Mouse (Mus musculus): ENCODE results near the gene Apol8.
A peak's percentile ranks its signal among the peaks of the same experiment; 100 is the strongest.

Apol8 gene

DNA sequence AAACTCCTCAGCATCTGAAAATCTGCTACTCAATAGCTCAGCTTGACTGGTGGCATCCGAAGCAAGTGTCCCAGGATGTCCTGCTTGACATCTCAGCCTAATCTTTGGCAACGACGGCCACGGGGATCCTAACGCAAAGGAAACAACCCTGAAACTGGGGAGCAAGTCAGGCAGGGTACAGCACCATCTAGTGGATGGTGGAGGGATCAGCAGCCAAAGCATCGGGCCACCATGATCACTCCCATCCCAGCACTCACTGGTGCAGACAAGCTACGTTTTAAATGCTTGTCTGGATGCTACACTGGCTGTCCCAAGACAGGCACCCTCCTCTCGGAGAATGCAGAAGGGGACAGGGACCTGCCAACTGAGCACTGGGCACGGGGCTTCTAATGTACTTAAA, at the start of gene Apol8:
Gene Apol8 (minus strand): TSS at position 156 of the 400 bp plus-strand sequence.
- DNase-seq (ENCODE audit: low spot score), result no peak

GRCm38 (mm10) chr15:77805657-77806056, 48.9 kb upstream of the Apol8 start:
- DNase-seq (ENCODE audit: low spot score), result no peak

GRCm38 (mm10) chr15:77804949-77805348, 48.1 kb upstream of the Apol8 start:
- no peak for DNase-seq (ENCODE audit: low spot score)

- no peak for DNase-seq (ENCODE audit: low spot score)
Observed at GRCm38 (mm10) chr15:77804460-77804859, 47.7 kb upstream of the Apol8 start.

DNA sequence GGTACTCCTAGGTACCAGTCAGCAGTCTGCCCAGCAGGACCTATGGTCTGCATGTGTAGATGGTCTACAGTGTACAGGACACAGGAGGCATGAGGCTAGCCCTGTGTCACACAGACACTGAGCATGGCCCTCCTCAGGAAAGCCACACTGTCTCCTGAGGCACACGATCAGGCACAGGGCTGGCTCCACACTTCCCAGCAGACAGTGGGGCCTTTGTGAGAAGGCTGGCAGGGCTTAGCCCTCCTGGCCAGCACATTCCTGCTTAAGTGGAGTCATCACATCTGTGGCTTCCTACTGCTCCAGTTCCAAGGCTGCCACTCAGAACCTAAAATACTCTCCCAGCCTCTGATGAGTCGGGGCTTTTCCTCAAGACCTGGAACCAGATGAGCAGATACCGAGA, 46.9 kb upstream of the Apol8 start:
- no peak for DNase-seq (ENCODE audit: low spot score)

DNA sequence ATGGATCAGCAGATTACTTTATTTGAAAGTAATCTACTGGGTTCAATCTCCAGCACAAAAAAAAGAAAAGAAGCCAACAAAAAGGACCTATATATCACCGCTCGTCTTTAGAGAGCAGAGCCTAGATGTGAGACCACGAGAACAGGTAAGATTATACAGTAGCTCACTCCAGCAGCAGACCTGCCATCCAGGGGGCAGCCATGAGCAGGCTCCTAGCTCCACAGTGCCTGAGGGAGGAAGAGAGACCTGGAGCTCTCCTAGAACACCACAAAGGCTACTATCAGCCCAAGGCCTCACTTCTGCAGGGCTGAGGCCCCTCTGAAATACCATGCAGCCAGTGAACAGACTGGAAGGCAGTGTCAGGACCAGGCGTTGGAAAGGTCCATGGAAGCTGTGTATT, 46.2 kb upstream of the Apol8 start:
- no peak for DNase-seq (ENCODE audit: low spot score)

DNA sequence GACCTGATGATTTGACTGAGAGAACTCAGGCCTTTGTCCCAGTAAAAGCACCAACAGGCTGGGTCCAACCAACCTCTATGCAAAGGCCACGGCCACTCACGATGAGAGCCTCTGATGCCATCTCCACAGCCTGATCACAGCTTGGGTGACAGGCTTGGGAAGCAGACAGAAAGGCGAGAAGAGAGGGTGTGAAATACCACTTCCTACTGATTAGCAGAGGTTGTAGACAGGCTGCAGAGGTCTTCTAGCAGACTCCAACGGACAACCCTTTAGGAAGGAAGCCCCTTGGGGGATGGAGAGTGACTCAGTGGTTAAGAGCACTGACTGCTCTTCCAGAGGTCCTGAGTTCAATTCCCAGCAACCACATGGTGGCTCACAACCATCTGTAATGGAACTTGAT, 44.4 kb upstream of the Apol8 start:
- no peak for DNase-seq (ENCODE audit: low spot score)

DNA sequence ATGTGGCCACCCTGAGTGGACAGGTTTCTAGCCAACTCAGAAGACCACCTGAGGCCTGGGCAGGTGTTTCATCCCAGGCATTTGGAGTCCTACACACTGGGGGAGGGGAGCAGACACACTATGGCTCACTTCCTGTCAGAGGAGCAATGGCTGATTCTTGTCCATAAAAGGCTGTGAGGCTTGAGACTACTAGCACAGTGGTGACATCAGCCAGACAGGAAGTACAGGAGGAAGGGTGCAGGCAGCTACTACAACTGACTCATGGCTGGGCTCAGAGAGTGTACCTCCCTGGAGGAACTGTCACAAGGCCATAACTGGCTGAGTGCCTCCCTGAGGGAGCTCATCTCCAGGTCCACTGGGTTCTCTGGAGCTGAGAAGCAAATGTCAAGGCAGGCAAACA, 43.7 kb upstream of the Apol8 start:
- DNase-seq (ENCODE audit: low spot score), result peak; percentile 50

DNA sequence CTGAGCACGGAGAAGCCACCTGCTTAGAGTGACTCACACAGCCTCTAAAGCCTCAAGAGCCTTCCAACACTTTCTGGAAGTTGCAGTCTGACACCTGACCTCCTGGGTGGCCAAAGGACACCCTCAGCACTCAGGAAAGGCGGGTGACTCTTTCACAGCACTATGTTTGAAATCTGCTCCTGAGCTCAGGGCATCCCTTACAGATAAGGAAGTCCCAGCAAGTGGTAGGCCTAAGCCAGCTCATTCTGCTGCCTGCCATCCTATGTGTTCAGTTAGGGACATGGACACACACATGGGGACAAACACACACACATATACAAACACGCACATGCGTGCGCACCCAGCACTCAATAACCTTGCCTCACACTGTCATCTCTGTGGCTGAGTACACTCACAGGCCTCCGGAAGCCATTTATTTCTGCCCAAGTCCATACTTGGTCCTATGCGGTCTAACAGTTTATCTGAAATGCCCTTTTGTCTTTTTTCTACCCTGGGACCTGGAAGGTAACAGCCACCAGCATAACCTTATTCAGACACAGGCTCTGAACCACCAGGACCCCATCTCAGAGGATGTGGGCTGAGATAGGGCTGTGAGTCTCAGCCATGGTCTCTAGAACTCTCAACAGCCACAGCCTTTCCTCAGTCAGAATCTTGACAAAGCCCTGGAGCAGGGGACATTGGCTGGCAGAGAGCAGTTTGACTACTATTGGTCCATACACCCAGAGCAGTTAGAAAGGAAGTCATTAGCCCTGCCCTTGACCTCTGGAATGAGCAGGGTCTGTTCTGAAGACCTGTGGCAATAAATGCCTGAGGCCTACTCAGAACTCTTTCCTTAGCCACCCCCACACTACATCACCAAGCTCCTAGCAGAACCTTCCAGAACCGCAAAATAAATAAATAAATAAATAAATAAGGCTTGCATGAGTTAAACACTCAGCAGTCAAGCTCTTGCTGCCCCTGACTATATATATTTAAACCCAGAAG, 43.0 kb upstream of the Apol8 start:
- no peak for DNase-seq (ENCODE audit: low spot score)

DNA sequence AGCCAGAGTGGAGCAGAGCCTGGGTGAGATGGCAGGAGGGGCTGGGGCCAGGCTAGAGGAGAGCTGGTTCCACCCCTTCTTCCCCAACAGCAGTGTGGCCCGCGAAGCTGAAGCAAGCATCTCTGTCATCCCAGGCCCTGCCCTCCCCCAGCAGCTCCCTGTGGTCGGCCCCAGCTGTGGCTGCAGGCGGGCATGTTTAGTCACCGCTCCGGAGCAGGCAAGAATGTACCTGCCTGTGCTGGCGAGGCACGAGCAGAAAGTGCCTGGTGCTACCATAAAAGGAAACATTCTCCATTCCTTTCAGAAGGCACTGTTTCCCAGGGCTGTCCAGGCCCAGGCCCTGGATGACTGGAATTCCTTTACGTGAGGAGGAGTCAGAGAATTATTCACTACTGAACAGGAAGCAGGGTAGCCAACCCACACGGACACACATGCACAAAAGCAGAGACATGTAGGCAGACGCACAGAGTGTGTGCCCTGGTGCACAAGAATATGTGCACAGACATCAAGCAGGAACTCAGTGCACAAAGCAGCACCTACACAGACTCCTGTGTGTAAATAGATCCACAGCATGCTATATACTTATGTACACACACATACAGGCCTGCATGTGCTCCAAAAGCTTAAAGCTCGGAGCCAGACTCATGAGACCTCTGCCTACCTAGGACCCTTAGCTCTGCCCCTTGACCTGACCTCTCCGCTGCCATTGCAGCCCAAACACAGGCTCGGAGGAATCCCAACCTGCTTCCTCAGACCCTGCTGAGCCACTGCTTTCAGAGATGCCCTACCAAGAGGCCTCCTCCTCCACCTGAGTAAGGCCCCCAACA, 42.1 kb upstream of the Apol8 start:
- peak; percentile 39 for DNase-seq (ENCODE audit: low spot score)

- peak; percentile 57 for DNase-seq (ENCODE audit: low spot score)
Observed at GRCm38 (mm10) chr15:77797609-77798411, 41.0 kb upstream of the Apol8 start.

- no peak for DNase-seq (ENCODE audit: low spot score)
Observed at GRCm38 (mm10) chr15:77796409-77797035, 39.7 kb upstream of the Apol8 start.

DNA sequence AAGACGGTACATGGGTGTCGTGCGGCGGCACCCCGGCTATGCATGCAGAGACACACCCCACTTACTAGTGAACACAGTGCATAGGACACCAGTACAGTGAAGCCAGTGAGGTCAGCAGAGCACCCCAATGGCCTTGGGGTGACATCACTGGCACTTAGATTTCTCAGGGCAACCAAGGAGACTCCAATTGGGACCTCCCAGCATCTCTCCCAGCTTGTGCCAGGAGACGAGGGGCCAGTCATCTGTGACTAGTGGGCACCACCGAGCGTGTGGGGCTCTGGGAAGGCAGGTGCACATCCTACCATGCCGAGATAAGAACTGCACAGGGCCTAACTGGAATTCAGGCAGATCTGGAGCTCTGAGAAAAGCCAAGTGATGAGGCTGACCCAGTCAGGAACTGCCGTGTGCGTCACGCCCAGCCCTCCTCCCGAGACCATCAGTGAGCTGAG, 38.1 kb upstream of the Apol8 start:
- no peak for DNase-seq (ENCODE audit: low spot score)

GRCm38 (mm10) chr15:77794138-77794907, 37.5 kb upstream of the Apol8 start:
- no peak for DNase-seq (ENCODE audit: low spot score)

DNA sequence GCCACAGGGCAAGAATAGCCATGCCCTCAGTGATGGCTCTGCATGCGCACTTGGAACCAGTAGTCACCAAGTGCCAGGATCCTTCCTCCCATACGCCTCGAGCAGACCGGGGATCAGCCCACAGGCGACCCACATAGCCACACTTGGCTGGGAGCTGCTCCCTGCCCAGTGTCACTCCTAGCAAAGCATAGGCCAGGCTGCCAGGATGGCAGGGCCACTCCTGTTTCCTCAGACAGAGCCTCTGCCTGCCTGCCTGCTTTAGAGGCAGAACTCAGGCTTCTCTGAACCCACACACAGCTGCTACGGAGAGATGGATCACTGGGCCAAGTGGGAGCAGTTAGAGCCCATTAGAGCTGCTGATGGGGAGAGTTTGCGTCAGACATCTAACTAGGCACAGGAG, 36.8 kb upstream of the Apol8 start:
- DNase-seq (ENCODE audit: low spot score), result no peak

DNA sequence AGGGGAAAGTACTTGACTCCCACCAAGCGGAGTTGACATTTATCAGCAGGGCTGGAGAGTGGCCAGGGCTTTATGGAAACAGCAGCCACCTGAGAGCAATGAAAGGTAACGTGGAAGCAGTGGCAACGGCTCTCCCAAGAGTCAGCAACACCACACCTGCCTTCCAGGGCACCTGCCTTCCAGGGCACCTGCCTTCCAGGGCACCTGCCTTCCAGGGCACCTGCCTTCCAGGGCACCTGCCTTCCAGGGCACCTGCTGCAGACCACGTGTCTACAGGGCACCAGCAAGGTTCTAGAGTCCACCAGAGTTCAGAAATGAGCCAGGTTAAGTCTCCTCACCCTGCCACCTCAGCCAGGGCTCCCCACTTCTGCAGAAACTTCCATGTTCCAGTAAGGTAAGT, 36.3 kb upstream of the Apol8 start:
- no peak for DNase-seq (ENCODE audit: low spot score)

DNA sequence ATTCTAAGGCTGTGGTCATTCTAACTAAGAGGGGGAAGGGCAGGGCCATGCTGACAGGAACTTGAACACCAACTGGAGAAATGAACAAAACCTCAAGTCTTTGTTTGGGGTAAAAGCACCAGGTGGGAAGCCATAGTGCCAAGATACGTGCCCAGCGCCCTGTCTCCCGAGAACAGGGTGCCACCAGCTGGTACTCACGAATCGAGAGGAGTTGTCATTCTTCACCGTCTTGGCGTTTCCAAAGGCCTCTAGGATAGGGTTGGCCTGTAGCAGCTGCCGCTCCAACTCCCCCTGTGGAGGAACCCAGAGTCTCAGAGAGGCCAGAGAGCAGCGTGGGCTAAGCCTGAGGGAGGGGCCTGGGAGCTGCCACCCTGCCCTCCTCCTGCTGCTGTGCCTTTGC, 35.3 kb upstream of the Apol8 start:
- no peak for DNase-seq (ENCODE audit: low spot score)

DNA sequence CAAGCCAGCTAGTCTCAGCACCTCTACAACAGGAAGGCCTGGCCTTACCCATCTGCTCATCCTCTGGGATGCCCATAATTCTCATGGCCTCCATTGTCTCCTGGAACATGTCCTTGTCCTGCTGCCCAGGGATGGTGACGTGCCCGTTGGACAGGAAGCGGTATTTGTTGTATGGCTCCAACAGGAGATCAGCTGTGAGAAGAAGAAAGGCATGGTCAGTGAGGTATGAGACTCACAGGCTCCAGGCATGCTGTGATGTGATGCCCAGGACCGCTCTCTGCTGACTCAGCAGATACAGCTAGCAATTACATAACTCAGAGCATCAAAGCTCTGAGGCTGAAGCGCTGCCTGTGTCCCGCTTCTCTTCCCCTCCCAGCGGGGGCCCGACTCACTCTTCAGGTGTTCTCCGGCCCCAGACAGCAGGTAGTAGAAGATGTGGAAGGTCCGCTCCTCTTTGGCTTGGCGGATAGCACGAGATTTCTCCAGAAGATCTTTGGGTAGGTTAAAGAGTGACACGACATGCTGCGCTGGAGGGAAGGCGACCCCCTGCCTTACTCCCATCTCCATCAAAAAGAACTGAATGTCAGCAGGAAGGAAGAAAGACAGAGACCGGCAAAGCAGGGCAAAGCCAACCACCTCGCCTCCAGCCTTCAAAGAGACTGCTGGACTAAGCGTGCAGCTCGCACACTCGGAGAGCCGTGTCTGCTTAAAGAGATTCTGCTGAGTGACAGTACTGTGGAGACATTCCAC, 34.0 kb upstream of the Apol8 start:
- DNase-seq (ENCODE audit: low spot score), result no peak

DNA sequence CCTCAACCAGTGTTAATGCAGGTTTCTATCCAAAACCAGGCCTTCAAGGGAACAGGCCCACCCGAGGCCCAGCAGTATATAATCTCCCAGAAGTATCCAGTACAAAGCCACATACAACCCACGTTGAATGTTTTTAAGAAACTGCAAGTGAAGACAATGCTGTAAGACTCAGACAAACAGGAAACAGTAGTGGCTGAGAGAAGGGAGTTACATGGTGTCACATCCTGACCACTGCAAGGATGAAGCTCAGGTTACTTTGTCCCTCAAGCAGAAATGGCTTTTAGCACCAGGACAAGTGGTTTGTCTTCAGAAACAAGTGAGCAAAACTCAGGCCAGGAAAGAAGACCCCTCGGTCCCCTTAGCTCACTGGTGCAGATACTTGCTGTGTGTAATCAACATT, 32.4 kb upstream of the Apol8 start:
- no peak for DNase-seq (ENCODE audit: low spot score)

DNA sequence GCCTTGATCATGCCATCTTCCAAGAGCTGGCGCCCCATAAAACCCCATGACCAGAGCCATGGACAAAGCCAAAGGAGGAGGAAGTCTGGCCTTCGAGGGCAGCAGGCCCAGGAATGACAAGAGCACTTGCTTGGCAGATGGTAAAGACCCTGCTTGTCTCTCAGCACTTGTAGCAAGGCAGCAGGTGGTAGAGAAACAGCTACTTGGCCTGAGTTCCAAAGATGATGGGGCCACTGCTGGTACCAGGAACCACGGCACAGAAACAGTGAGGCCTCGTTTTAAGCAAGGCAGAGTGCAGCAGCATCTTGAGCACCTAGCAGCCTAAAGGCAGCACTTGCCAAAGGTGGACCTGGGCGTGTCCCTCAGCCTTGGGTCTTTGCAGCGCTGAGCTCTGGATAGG, 31.6 kb upstream of the Apol8 start:
- DNase-seq (ENCODE audit: low spot score), result no peak

All from ovary, adult 18-20 months (tissue).